Mouse (Mus musculus) adipocyte (in vitro differentiated cells): Measurements from ENCODE around the gene 1700022I11Rik.
A peak's percentile ranks its signal among the peaks of the same experiment; 100 is the strongest.
"Not testable (repeated sequence)": the region's sequence is repeated elsewhere in the genome, so short reads cannot be mapped to it uniquely, and the experiment has no call there.

ENCODE experiments used
- DNase-seq: peaks from one replicate; pipeline ENCODE4 v3.0.0-alpha.2; 2016; ENCODE audit warnings: low spot score

Gene 1700022I11Rik

DNA sequence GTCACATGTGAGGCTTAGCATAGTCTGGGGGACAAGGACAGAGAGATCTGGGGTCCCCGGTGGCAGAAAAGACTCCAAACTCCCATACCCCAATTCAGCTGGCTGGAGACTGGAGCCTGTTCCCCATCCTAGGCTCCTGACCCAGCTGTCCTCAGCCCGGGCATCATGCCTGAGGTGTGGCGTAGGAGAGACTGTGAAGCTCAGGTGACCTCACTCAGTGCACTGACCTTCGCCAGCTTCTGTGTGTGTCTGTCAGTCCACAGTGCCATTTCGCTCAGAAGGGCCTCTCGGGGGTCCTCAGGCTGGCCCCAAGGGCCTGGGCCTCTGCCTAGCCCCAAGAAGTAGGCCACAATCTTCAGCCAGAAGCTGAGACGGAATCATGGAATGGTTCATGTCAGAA lies 16.8 kb upstream of the 1700022I11Rik start:
- no peak for DNase-seq

DNA sequence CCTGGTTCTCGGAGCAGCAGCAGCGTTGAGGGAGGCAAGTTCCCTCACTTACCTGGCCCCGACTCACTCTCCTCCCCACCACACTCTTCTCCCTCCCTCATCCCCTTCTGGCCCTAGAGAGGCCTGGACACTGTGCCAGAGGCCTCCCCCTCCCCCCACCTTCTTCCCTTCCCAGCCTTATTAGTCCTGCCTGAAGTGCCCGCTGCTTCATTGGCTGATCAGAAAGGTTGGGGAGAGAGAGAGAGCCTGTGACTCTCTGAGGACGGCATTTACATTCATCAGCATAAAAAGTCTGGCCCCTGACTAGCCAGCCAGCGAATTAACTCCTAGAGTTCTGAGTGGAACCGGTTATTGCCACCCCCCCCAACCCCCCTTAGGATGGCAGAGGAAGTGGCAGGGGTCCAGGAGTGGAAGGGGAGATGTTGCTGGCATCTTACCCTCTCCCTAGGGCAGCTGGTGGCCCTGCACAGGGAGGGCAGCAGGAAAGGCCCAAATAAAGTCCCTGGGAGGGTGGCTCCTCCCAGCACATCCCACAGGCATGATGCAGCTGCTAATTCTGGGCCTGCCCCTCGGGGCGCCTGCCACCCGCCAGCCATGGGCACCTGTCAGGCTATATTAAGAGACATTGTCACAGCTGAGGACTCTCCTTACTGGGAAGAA lies 15.8 kb upstream of the 1700022I11Rik start:
- DNase-seq, result no peak

DNA sequence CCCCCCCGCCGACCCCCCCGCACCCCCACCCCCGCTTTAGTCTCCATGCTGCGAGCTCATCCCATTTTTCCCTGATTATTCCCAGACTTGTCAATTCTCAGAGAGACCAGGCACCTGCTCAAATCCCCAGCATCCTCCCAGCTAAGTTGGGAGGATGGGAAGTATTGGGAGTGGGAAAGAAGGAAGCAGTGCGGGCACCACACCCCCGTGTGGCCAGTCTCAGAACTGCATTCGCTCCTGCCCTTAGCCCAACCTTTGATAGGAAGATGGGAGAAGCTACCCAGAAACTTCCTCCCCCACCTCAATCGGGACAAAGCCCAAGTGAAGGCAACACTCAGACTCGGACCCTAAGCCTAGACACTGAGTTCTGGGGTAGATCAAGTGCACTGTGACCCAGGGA lies 15.1 kb upstream of the 1700022I11Rik start:
- peak; percentile 55 for DNase-seq

DNA sequence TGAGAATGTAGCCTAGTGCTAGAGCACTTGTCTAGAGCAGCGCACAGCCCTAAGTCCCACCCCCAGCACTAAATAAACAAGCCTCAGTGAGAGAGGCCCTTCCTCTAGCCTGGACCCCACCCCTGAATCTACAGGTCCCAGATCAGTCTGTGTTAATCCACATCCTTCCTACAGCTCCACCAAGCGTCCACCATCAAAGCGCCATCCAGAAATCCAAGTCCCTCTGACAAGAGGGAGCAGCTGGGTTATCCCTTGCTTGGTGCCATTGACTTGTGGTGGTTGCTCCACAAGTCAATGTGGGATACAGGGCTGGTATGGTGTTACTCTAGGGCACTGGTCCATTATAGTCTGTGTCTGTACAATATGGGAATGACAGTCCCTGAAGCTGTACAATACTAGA lies 14.2 kb upstream of the 1700022I11Rik start:
- DNase-seq, result no peak

GRCm38 (mm10) chr4:42956581-42956980 lies 12.8 kb upstream of the 1700022I11Rik start:
- DNase-seq, result no peak

DNA sequence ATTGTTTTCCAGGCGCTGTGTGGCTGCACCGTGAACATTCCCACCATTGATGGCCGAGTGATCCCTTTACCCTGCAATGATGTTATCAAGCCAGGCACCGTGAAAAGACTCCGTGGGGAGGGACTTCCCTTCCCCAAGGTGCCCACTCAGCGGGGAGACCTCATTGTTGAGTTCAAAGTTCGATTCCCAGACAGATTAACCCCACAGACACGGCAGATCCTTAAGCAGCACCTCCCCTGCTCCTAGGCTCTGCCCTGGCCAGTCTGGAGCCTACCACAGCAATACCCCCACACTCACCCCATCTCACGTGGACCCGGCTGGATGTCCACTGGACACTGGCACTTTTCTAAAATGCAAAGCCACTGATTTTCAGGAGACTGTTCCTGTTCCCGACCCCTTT lies 12.1 kb upstream of the 1700022I11Rik start:
- DNase-seq, result no peak

GRCm38 (mm10) chr4:42957979-42958378 lies 11.4 kb upstream of the 1700022I11Rik start:
- DNase-seq, result no peak

- DNase-seq, result no peak
Observed at GRCm38 (mm10) chr4:42958942-42959341, 10.5 kb upstream of the 1700022I11Rik start.

GRCm38 (mm10) chr4:42959382-42959781 lies 10.0 kb upstream of the 1700022I11Rik start:
- no peak for DNase-seq

DNA sequence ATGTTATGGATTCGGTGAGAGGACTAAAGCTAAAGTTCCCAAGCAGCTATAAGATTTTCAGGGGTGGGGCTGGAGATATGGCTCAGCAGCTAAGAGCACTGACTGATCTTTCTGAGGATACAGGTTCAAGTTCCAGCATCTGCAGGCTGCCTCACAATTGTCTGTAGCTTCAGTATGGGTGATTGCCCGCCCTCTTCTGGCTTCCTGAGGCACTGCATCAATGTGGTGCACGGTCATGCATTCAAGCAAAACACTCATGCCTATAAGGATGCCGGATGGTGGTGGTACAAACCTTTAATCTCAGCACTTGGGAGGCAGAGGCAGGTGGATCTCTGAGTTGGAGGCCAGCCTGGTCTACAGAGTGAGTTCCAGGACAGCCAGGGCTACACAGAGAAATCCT lies 7.8 kb upstream of the 1700022I11Rik start:
- peak; percentile 39 for DNase-seq

- no peak for DNase-seq
Observed at GRCm38 (mm10) chr4:42963480-42963879, 5.9 kb upstream of the 1700022I11Rik start.

- peak; percentile 76 for DNase-seq
Observed at GRCm38 (mm10) chr4:42965039-42965719, 4.2 kb upstream of the 1700022I11Rik start.

GRCm38 (mm10) chr4:42972952-42973351 lies 3.5 kb downstream of the 1700022I11Rik start:
- DNase-seq, result no peak

DNA sequence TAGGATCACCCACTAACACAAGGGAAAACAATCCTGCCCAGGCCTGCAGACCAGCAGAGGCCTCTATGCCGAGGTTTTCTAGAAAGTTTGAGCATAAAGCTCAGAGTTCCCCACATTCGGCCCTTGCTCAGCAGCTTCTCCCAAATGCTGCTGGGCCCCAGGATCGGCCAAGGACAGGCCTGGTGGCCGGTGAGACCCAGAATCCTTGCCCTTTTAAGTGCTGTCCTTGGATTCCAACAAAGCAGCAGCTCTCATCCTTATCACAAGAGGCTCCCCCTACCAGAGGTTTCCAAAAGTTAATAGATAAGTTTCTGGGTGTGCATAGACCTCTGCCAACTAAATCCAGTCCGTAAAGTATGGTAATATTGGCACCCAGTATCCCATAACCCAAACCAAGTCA lies 4.5 kb downstream of the 1700022I11Rik start:
- no peak for DNase-seq

GRCm38 (mm10) chr4:42978062-42978461 lies 8.7 kb downstream of the 1700022I11Rik start:
- DNase-seq, result no peak

DNA sequence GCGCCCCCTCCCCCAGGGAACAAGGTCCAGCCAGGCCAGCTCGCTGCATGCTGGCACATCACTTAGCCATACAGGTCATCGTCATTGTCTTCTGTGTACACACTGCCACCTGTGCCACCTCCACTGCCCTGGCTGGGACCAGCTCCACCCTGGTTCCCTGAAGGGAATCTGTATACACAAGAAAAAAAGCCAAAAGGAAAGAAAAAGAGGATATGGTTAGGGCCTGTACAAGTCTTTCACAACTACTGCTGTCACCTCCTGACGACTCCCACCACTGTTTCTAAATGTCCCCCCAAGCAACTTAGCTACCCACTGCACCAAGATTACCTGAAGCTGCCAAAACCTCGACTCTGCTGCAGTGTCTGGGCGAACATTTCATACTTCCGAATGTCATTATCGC lies 11.1 kb downstream of the 1700022I11Rik start:
- not testable (repeated sequence) for DNase-seq

DNA sequence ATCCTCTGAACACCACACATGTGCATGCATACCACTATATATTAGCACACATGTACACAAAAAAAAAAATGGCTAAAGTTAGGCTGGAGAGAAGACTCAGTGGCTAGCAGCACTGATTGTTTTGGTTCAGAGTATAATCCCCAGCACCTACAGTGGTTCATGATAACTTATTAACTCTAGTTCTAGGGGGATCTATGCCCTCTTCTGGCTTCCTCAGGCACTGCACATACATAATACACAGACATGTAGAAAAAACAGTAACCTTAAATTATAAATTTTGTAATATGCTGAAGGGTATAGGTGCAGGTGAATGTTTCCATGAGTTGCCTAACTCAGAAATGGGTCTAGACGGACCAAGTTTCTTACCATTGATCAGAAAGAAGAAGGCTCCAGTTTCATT lies 18.9 kb downstream of the 1700022I11Rik start:
- no peak for DNase-seq

DNA sequence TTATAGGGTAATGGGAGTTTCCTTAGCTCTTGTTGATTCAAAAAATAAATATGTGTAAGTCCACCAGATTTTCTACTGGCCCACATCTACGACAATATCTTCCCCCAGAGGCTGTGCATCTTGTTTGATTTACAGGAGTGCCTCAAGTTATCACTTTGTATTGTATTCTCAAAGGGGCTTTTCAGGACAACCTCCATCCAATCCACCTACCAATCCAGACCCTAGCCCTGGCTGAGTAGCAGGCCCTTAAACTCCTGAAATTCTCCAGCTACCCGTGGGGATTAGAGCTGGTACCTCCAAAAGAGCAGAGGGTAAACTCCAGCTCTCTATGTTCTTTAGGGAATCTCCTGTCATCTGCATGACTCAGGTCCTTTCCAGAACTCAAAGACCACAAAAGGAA lies 28.6 kb downstream of the 1700022I11Rik start:
- DNase-seq, result no peak

DNA sequence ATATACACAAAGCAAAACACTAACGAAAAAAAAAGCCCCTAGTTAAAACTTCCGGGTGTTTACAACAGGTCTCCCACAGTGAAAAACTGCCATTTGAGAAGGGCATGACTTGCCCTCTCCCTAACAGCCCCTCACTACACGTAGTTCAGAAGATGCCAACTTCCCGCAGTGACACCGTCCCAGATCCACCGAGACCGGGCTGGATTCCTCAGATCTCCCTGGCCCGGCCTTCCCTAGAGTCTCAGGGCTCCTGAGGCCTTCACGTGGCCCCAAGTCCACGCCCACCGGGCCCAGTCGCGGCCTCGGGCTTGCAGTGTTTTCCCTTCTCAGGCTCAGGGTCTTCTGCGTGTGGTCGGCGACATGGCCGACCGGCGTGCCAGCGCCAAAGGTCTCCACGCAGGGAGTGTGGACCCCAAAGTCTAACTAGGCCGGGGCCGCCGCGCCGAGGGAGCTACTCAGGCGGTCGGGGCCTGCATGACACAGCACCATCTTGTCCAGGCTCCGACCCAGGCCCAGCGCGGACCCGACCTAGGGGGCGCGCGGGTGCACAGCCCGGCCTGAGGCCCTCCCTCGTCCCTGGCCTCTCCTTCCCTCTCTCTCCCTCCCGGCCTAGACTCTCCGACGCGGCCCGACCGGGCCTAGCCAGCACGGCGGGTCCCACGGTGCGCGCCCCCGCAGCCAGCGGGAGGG lies 30.2 kb downstream of the 1700022I11Rik start:
- DNase-seq, result peak; percentile 79

- DNase-seq, result peak; percentile 99
Observed at GRCm38 (mm10) chr4:43000141-43000986, 31.0 kb downstream of the 1700022I11Rik start, which contains the start of gene Vcp. Vcp (minus strand) TSS chr4:43000507.

DNA sequence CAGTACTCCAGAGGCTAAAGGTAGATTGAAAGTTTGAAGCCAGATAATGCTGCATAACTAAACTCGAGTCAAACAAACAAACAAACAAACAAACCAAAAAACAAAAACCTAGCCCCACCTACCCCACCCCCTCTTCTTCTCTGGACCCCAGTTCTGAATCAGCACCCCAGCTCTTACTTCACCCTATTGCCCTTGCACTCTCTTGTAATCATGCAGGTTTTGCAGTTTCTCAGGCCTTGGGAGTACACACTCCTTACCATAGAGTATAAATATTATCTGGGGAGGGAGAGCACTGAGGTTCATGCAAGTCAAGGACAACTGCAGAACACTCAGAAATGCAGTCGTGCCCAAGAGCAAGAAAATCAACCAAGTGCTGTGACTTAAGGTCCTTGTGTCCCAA lies 31.9 kb downstream of the 1700022I11Rik start:
- DNase-seq, result no peak

- peak; percentile 47 for DNase-seq
Observed at GRCm38 (mm10) chr4:43002756-43003439, 33.5 kb downstream of the 1700022I11Rik start.
